Mouse (Mus musculus) layer of hippocampus, postnatal 14 days (tissue): Measurements from ENCODE around the gene Lpcat1. TPM values are rescaled to one million over a fixed set of nuclear protein-coding genes. Genes with fewer than 3 reads are reported as not detected.

Experiments
- DNase-seq, 2 experiments: peaks; one replicate each; pipeline ENCODE4 v3.0.0; 2021 to 2022; ENCODE audit warnings: low spot score in 2 of 2, mixed read lengths in 1 of 2
- long read RNA-seq, 2 experiments: library from polyadenylated mRNA; stranded (forward); transcript quantifications; one replicate each; pipeline ENCODE4 v2.0.0; 2021
- total RNA-seq, 2 experiments: library from RNA; stranded (reverse); gene quantifications; 2 replicates each; pipeline ENCODE4 v1.2.3; 2021

Gene Lpcat1
- 10 to 100 TPM; 53.9 to 56.5 TPM for total RNA-seq
- long read RNA-seq, experiment 1, transcript Lpcat1-201 (14 exons, 3,675 nt) = major isoform, 52 of 61 reads
- long read RNA-seq, experiment 1, partial matches to known transcripts = 2 of 61 reads
- long read RNA-seq, experiment 1, other reads (novel, unspliced or antisense) = 5 of 61 reads
- long read RNA-seq, experiment 2, transcript Lpcat1-202 (13 exons, 3,532 nt) = minor isoform, 5 of 57 reads
- long read RNA-seq, experiment 2, transcript Lpcat1-201 (14 exons, 3,675 nt) = major isoform, 44 of 57 reads
- long read RNA-seq, experiment 2, partial matches to known transcripts = 3 of 57 reads
- long read RNA-seq, experiment 2, other reads (novel, unspliced or antisense) = 3 of 57 reads

GRCm38 (mm10) chr13:73467034-73467420, at the start of gene Lpcat1:
TSS of gene Lpcat1 (plus strand) at chr13:73467197.
- peak; percentile 81 to 91 for DNase-seq

GRCm38 (mm10) chr13:73417478-73418220, 49.3 kb upstream of the Lpcat1 start:
- DNase-seq = no peak

- no peak for DNase-seq
Observed at GRCm38 (mm10) chr13:73418297-73418696, 48.7 kb upstream of the Lpcat1 start.

GRCm38 (mm10) chr13:73419244-73419643, 47.8 kb upstream of the Lpcat1 start:
- DNase-seq = no peak

- no peak for DNase-seq
Observed at GRCm38 (mm10) chr13:73423043-73423442, 44.0 kb upstream of the Lpcat1 start.

GRCm38 (mm10) chr13:73425035-73425434, 42.0 kb upstream of the Lpcat1 start:
- no peak for DNase-seq

- DNase-seq = peak; percentile 69 to 78
Observed at GRCm38 (mm10) chr13:73425839-73426490, 41.0 kb upstream of the Lpcat1 start.

- no peak for DNase-seq
Observed at GRCm38 (mm10) chr13:73426587-73426986, 40.4 kb upstream of the Lpcat1 start.

GRCm38 (mm10) chr13:73429605-73430321, 37.2 kb upstream of the Lpcat1 start:
- DNase-seq = no peak

- DNase-seq = no peak
Observed at GRCm38 (mm10) chr13:73432466-73433149, 34.4 kb upstream of the Lpcat1 start.

GRCm38 (mm10) chr13:73433681-73434535, 33.1 kb upstream of the Lpcat1 start:
- no peak for DNase-seq

GRCm38 (mm10) chr13:73434687-73435086, 32.3 kb upstream of the Lpcat1 start:
- DNase-seq = no peak

GRCm38 (mm10) chr13:73435662-73436061, 31.3 kb upstream of the Lpcat1 start:
- no peak for DNase-seq

GRCm38 (mm10) chr13:73439057-73439456, 27.9 kb upstream of the Lpcat1 start:
- DNase-seq = no peak

GRCm38 (mm10) chr13:73441032-73441431, 26.0 kb upstream of the Lpcat1 start:
- DNase-seq = no peak

GRCm38 (mm10) chr13:73441686-73442085, 25.3 kb upstream of the Lpcat1 start:
- no peak for DNase-seq

- no peak for DNase-seq
Observed at GRCm38 (mm10) chr13:73442431-73442830, 24.6 kb upstream of the Lpcat1 start.

GRCm38 (mm10) chr13:73443093-73443821, 23.7 kb upstream of the Lpcat1 start:
- DNase-seq = no peak

GRCm38 (mm10) chr13:73445087-73445486, 21.9 kb upstream of the Lpcat1 start:
- no peak for DNase-seq
